Mouse (Mus musculus) ZHBTc4 (cell line): Measurements from ENCODE around the gene Phlpp2.

Experiments
- DNase-seq: peaks from one replicate; pipeline ENCODE4 v3.0.0-alpha.2; 2011; ENCODE audit warnings: low read depth, low spot score

Phlpp2 gene

DNA sequence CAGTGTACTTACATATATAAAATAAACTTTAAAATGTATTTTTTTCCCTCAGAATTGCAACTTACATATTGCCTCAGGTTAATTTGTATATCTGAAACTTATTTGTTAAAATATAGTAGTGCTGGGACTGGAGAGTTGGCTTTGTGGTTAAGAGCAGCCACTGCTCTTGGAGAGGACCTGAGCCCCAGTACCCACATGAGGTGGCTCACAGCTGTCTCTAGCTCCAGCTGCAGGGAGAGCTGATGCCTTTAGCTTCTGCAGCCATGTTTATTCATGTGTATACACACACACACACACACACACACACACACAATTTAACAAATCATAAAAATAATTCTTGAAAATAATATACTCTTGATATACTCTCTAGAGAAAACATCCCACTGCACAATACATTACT lies 34.0 kb downstream of the Phlpp2 start:
- DNase-seq, result no peak

DNA sequence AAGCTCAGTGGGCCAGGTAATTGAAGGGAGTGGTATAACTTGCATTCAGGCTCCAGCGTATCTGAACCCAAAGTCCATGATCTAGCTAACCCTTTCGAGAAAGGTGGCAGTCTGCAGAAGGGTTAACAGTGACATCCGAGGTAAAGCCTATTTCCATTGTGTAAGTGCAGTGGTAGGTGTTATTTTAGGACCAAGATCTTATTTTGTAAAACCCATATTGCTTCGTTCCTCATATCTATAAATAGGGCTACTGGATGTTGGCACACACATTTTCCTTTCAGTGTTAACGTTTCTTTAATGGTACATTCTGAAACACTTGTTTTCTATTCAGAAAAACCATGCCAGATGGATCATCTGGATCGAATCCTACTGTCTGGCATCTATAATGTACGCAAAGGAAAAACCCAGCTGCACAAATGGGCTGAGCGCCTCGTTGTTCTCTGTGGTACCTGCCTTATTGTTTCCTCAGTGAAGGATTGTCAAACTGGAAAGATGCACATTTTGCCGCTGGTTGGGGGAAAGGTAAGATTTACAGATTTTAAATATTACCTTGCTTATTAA lies 35.6 kb downstream of the Phlpp2 start:
- no peak for DNase-seq

- no peak for DNase-seq
These were observed 36.8 kb downstream of the Phlpp2 start for GRCm38 (mm10) chr8:109904928-109905668.

- DNase-seq, result no peak
These were observed 38.6 kb downstream of the Phlpp2 start for GRCm38 (mm10) chr8:109906907-109907306.

- no peak for DNase-seq
These were observed 39.0 kb downstream of the Phlpp2 start for GRCm38 (mm10) chr8:109907376-109907775.

- peak; percentile 76 for DNase-seq
These were observed 48.9 kb downstream of the Phlpp2 start for GRCm38 (mm10) chr8:109917277-109917676.

- no peak for DNase-seq
These were observed 52.4 kb downstream of the Phlpp2 start for GRCm38 (mm10) chr8:109920406-109921390.

GRCm38 (mm10) chr8:109941606-109942360 lies 73.4 kb downstream of the Phlpp2 start:
- DNase-seq, result no peak

- DNase-seq, result peak; percentile 25
These were observed 76.9 kb downstream of the Phlpp2 start for GRCm38 (mm10) chr8:109945153-109945632.

DNA sequence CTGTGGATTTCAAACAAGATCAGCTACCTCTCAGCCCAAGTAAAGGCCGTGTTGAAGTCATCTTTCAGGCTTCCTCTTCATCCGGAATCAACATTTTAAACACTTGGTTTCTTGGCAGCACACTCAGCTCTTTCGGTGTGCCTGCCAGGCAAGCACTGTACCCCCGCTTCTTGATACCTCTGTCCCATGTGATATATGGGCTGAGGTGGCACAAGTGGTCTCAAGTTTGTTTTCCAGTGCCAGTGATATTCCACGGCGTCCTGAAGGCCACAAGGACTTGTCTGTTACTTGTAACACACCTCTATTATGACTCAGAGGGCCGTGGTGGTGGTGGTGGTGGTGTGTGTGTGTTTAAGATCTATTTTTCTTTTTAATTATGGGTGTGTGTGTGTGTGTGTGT lies 77.4 kb downstream of the Phlpp2 start:
- no peak for DNase-seq

DNA sequence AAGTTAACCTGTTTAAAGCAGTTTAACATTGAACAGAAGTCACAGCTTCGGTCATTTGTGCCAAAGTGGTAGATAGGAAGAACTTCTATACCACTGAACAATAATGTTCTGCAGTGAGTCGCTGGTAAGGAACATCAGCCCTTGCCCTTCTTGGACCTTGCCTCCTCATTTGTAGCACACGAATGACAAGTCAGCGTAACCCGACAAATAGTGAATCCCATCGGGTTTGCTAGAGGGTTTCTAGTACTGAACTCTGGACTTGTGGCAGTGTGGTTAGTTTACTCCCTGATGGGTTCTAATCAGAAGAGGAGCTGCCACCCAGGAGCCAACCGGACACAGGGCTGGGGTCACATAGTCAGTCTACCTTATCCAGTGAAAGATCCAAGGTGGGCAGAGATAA lies 77.9 kb downstream of the Phlpp2 start:
- no peak for DNase-seq

- peak; percentile 71 for DNase-seq
These were observed 79.3 kb downstream of the Phlpp2 start for GRCm38 (mm10) chr8:109947447-109948284.

DNA sequence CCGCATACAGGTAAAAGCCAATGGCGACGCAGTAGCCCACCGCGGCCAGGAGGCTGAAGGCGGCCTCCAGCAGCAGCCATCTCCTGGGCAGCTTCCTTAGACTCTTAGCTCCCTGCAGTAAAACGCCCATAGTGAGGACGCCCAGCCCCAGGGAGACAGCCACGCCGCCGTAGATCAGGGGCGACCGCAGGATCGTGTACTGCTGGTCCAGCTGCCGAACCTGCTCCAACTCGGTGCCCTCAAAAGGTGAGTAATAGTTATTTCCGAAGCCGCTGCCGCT lies 79.9 kb downstream of the Phlpp2 start:
- DNase-seq, result no peak

GRCm38 (mm10) chr8:109952171-109952570 lies 83.8 kb downstream of the Phlpp2 start:
- DNase-seq, result no peak

GRCm38 (mm10) chr8:109954486-109954948 lies 86.2 kb downstream of the Phlpp2 start:
- DNase-seq, result peak; percentile 26

DNA sequence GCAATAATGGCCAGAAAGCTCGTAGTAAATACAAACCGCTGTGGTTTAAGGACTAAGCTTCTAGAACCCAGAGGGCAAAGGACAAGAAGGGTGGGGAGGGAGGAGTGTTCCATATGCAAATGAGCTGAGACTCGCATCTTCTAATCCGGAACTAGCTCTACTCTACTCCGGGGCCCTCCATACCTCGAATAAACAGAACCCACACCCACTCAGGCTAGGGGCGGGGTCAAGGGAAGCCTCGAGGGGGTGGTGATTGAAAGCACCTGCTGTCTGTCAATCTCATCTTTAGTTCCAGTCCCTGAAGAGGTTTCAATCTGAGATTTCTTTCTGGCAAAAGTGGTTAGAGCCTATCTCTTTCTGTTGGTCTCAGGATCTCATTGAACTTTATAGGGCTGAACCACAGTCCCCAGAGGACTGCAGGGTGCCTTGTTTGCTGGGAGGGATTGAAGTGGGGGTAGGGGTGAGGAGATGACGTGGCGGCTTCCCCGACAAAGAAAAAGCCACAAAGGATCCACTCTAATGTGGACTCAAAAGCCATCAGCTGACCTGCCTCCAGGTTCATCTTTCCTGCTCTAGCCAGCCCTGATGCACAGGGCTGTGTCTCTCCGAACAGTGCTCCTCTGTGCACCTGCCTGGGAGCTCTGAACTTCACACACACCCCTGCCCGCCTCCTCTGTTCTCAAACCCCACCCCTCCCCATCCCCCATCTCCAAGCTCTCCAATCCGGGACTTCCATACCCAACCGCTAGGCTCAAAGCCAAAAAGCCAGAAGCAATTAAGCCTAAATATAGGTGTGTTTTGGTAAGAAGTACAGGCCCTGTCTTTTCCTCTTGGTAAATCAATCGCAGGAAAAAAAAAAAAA lies 89.1 kb downstream of the Phlpp2 start:
- peak; percentile 88 for DNase-seq

- DNase-seq, result no peak
These were observed 89.8 kb downstream of the Phlpp2 start for GRCm38 (mm10) chr8:109958036-109958655.

DNA sequence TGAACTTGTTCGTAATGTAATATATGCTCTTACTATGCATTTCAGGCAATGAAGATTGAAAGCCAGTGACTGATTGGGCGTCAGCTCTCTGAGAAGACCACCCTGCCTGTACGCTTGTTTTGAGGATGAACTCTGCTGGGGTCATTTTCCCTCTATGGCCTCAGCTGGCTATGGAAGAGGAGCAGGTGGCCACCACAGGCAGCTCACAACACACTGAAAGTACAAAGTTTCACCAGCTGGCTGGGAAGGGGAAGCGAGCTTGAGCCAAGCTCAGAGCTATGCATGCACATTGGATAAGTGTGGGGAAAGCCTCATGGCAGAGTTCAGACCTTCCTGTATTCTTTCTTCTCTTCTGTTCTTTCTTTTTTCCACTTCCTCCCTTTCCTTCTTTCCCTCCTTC lies 90.8 kb downstream of the Phlpp2 start:
- no peak for DNase-seq

GRCm38 (mm10) chr8:109961693-109962367 lies 93.5 kb downstream of the Phlpp2 start, which contains the start of gene Marveld3:
TSS of gene Marveld3 (minus strand) at chr8:109962203.
- peak; percentile 88 for DNase-seq
